Mouse (Mus musculus) urinary bladder, postnatal 36 days (tissue): Measurements from ENCODE around the gene Tmem260.

Experiments used
- DNase-seq, 2 experiments: peaks; one replicate each; pipeline ENCODE4 v3.0.0; 2022; ENCODE audit warnings: low spot score in 2 of 2, mixed read lengths in 1 of 2

The Tmem260 gene

GRCm38 (mm10) chr14:48553216-48553615, 107.3 kb downstream of the Tmem260 start:
- no peak for DNase-seq

GRCm38 (mm10) chr14:48553754-48554153, 107.8 kb downstream of the Tmem260 start:
- no peak for DNase-seq

- no peak for DNase-seq
Observed at GRCm38 (mm10) chr14:48558975-48559374, 113.1 kb downstream of the Tmem260 start.

- no peak for DNase-seq
Observed at GRCm38 (mm10) chr14:48559736-48560135, 113.8 kb downstream of the Tmem260 start.

GRCm38 (mm10) chr14:48566596-48566995, 120.7 kb downstream of the Tmem260 start:
- no peak for DNase-seq
